Mouse (Mus musculus) embryo, embryonic 11 days (tissue): ENCODE measurements at regions not wholly inside any gene's neighbourhood (a gene's known extent, or its start where the extent isn't known, plus 50 kb on each side); places are given as distances from the start of the nearest gene placed in this dataset.

Experiments used
- DNase-seq: peaks from one replicate; pipeline ENCODE4 v3.0.0-alpha.2; 2015

DNA sequence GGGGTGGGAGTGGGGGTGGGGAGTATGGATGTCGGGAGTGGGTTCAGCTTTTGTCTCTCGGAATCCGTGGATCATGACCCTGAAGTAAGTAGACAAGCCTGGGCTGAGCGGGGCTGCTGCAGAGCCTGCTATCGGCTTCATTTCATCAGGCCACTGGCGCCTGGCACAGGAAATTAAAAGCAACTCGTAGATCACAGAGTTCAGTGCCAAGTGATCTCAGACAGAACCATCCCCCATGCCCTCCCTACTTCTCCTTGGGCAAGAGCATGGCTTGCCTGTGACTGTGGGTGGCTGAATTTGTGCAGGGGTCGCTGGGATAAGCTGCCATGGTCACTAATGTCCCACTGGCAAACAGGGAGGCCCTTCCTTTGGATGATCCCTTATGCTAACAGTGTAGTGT, 161.3 kb upstream of the Il12b start:
- DNase-seq, result no peak

DNA sequence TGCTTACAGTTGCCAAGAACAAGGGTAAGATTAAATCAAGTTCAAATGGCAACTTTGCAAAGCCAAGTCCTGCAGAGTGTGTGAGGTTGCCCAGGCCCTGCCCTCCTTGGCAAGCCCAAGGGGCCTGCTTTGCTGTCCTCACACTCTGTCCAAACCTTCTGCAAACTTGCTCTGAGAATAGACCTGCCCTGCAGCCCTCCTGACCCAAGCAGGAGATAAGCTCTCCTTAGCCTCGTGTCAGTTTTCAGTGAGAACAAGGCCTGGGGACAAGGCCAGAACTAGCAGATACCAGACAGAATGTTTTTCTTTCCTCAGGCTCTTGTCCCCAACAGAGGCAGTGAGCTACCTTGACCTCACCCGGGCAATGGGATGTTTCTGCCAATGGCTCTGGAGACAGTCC, 156.7 kb upstream of the Il12b start:
- DNase-seq, result no peak

DNA sequence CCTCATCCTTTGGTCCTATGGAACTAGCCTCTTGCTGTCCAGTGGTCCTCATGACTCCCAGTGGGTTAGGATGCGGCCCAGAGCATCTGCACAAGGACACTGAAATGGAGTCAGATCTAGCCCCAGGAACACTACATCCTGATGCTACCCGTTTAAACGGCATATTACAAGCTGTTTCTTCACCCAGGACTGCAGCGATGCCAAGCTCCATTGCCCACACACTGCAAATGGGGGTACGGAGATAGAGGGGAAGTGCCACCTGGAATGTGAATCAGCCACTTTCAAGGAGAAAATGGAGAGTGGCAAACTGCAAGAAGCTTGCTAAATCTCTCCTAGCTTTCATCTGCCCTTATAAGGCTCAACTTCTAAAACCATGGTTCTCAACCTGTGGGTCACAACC, 148.0 kb upstream of the Il12b start:
- no peak for DNase-seq

DNA sequence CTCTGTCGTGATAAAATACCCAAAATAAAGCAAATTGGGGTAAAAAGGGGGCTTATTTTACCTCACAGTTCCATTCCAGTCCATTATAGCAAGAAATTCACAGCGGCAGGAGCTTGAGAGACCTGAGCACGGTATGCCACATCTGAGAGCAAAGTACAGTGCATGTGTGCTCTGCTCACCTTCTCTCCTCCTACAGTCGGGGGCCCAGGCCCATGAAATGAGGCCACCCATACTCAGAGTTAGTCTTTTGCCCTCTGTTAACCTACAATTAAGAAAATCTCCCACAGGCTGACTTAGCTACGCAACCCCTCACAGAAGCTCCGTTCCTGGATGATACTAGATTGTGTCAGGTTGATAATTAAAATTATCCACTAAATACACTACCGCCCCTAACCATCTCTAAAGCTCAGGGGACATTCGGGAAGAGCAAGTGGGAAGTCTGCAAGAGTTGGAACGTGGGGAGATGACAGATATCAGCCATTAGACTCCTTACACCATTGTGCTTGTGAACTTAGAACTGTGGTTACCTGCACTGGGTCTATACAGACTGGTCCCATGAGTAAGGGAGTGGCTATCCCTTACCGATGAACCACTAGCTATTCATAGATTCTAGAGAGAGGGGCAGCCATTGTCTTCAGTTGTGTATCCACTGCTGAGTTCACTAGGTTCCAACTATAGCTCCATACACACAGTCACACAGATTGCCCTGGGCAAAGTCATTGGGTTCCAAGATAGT, 139.3 kb upstream of the Il12b start:
- no peak for DNase-seq

DNA sequence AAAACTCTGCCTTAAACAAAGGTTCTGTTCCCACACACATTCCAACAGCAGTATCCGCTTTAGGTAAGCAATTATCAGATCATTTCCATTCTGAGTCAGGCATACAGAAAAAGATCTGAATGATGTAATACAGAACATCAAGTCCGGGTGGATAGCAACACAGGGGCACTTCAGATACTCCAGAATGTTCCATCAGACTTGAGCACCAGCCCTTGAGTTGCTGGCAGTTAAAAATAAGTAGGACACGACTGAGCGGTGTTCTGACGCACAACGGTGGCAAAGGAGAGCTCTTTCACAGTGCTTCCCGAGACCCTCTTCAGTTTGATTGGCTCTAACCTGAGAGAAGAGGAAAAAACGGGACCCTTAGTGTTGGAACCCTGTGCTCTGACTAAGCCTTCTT, 138.2 kb upstream of the Il12b start:
- DNase-seq, result no peak

DNA sequence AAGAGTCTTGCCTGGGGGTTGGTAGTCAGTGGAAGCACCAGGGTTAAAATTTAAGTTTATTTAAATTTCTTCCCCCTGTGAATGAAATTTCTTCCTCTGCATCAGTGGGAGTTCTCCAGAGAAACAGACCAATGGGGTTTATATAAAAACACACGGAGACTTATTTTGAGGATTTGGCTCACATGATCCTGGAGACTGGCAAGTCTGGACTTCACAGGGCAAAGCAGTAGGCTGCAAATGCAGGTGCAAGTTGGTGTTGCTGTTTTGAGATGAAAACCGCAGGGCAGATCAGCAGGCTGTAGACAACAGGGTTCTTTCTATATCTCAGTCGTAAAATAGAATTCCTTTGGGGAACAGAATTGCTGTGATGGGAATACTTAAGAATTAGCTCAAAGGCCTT, 137.3 kb upstream of the Il12b start:
- DNase-seq, result no peak

DNA sequence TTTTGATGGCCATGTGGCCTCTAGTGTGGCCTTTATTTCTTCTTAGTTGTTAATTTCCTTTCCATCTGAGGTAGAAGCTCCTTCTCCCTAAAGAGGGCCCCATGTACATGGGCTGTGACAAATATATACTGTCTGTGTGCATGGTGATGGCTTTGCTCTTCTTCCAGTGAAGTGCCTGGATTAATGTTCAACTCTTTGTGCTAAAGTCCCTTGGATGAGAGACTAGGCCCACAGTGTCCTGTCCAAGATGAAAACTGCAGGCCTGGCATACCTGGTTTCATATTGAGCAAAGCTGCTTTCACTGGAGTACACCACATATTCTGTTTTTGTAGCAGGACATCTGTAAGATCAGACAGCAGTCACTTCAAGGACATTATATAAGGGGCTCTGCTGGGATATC, 127.6 kb upstream of the Il12b start:
- no peak for DNase-seq

DNA sequence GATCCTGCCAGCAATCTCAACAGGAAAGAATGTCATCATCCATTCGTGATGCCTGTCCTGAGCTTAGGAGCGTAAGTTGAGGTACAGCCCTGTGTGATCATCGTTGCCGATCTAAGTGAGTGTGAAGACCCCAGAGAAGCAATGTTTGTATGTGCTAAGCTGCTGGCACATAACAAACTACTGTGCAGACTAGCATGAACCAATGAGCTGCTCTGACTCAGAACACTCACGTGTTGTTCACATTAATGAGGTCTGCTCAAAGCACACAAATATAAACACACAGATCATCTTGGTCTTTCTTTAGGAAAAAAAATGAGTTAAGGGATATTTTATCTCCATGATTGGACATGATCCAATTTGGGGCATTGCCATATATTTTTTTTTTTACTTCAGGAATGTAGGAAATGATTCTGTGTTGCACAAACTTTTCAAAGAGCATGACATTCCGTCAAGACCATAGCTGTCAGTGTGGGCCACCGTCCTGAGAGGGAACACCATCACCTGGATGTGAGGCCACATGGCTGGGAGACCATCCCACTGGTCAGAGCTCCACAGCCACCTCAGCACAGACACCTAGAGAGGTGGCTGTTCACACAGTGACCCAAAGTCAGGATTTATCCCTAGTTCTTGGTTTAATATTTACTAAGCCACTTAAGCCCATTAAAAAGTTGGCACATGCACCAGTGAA, 121.2 kb upstream of the Il12b start:
- DNase-seq, result no peak

DNA sequence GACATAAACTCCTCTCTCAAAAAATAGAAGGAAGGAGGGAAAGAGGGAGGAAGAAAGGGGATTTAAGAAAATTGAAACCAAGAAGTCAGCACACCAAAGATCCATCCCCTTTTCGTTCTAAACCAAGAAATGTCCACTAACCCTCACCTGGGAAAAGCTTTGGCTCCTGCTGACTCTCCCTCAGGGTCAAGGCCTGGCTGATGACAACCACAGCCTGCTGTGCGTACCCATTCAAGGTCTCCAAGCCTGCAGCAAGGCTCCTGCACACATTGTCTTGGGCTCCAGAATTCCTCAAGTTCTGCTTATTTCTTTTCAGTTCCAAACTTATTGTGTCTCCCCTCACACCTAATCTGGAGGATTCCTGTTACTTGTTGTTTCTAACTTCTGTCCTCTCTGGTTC, 113.9 kb upstream of the Il12b start:
- DNase-seq, result no peak

DNA sequence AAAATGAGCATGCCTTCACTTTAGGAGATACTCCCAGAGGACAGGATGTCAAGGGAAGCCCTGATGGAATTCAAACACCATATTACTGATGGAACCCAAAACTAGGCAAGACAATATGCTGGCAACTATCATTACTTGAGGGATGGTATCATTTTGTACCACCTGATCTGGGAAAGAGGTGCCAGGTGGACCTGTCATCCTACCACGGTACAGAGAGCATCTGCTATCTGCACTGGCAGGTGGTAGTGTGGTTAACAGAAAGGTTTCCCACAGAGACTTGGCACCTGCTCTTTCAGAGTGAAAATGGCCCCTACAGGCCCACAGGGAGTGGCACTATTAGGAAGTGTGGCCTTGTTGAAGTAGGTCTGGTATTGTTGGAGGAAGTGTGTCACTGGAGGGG, 111.0 kb upstream of the Il12b start:
- DNase-seq, result no peak

DNA sequence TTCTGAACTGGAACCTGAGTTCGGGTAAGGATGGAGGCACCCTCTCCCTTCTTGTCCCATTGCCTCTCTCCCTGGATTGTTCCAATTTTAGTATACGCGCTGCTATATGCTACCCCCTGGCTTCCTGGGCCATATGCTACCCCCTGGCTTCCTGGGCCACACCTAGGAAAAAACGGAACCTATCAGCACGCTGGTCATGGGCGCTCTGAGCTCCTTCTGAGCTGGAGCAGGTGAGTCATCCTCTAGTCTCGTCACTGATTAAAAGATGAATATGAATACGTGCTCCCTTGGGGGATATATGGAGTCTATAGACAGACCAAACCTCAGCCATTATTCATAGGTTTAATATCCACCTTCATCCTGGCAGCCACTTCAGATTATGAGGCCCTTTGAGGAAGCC, 96.1 kb upstream of the Il12b start:
- DNase-seq, result no peak

DNA sequence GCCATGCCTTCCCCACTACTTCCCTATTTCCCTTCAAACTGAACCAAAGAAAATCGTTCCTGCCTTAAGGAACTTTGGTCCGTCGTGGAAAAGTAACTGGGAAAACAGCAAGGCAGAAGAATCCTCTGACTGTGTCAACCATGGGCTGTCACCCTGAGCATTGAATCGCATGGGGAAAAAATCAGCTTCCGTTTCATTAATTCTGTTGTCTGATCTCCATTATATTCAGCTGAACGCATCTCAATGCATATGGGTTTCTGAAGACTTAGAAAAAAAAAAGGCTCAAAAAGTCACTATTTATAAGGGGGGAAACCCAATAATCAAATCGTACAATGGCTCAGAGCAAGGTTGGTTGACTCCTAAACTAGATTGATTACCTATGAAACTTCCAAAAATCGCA, 83.8 kb upstream of the Il12b start:
- DNase-seq, result no peak

DNA sequence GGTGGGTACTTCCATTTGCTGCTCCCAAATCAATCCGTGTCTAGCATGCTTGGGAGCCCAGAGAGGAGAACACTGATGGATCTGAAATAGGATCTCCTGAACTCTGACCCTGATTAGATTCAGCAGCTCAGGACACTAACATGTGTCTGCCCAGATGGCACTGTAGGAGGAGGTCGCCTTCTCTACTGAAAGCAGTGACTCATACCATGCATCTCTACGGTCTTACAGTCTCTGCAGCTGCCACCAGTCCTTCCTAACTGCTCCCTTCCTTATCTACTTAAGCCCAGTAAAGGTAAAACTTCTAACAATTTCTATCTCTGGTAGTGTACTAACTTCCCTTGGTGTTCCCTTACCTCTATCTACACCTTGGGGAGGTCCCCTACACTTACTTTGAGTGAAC, 80.7 kb upstream of the Il12b start:
- DNase-seq, result no peak

DNA sequence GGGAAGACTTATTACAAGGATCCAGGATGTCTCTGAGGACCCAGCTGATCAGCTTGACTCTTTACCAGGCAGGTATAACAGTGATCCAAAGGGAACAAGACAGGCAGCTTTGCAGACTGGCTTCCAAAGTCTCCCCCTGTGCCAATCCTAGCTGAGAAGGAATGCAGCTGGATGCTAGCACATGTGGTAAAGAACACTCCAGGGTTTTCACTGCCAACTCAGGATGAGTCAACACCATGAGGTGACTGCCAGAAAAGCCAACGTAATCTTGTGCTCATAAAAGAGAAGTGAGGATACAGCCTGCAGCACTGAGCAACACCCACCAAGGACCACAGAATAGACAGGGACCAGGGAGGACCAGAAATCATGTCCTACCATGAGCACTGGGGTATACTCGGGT, 76.5 kb upstream of the Il12b start:
- no peak for DNase-seq

DNA sequence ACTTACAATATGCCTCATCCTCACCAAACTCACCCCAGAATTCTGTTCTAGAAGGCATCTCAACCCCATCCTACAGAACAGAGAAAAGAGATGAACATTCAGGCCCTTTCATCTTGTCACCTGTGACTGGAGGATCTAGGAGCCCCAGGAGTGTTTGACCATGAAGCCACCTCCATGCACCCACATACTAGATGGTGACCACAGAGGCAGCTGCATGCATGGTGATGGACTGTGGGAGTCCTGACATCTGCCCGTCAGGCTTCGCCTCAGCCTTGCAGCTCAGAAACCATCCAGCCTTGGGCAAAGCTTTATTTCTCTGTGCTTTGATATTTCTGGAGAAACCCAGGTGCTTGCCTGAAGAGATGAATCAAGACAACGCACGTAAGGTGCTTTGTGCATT, 74.8 kb upstream of the Il12b start:
- no peak for DNase-seq

DNA sequence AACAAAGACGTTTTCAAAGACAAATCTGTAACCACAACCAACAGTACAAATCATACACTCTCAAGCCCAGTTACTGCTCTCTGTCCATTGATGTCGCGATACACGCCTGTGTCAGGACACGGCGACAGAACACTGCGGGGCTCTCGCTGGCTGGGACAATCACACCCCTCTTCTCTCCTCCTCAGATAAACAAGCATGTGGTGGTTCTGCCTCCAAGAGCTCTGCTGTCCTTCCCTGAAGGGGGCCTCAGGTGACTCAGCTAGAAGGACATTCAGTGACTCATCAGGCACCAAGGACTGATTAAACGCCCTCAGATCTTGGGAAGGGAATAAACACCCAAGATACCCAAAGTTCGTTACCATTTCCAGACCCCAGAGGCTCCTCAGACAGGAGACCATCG, 74.3 kb upstream of the Il12b start:
- DNase-seq, result no peak

DNA sequence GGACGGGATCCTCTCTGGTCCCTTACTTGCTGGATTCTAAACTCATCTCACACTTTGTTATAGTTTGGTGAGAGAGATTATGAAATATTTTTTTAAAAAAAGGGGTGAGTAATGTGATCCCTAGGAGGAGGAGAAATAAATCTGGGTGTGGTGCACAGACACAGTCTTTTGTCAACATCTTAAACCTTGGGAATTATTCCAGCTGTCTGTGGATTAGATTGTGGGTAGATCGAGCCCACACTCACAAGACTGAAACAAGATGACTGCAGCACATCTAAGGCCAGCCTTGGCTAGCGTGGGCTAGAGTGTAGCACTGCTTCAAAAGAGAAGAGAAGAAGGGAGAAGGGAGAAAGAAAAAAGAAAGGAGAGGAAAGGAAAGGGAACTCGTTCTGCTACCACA, 70.4 kb upstream of the Il12b start:
- DNase-seq, result no peak

DNA sequence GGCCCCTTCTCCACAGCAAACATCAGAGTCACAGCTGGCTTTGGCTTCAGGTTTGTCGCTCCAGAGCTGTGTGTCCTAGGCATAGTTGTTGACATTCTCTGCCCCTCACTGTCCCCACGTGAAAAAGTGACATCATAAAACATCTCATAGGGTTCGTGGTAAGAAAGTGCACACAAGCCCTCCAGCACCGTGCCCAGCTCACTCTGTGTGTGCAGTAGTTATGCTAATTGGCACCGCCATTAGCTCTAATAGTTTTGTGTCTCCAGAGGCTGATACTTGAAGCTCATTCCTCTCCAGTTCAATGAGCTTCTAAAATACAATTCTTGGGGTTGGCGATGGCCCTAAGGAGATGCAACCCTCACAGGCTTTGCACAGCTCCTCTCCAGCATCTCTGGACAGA, 69.4 kb upstream of the Il12b start:
- no peak for DNase-seq

DNA sequence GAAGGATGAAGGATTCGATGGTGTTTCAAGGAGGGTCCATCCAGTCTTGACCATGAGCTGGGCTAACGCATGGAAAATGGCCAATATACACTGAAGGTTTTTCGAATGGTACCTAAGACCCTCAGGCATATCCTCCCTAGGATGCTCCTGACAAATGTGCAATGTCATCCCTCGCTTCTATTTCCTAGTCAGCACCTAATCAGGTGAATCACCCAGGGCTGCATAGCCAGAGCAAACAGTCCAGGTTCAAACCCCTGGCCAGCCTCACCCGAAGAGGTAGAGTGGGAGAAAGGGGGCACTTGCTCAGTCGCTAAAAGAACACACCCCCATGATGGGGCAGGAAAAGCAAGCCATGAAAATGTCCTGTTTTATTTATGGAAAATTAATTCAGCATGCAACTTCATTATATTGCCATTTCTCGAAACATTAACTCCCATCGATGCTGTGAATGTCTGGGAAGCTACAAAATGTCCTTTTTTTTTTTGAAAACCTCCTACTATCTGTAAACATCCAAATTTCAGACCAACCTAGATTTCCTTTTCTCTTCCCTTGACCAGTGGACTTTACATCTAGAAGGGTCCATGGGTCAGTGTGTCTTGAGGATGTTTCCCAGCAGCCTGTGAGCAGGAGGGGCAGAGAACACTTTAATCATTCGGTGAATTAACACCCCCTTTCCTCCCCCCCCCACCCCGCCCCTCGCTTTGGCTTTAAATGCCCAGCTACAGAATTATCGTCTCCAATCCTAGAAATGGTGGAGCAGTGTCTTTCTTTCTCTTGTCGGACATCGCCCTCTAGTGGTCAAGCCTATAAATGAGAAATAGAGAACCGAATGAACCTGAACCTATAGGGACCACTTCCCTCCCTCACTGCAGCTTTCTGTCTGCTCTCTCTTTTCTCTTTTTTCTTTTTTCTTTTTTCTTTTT, 68.8 kb upstream of the Il12b start:
- DNase-seq, result peak; percentile 86

DNA sequence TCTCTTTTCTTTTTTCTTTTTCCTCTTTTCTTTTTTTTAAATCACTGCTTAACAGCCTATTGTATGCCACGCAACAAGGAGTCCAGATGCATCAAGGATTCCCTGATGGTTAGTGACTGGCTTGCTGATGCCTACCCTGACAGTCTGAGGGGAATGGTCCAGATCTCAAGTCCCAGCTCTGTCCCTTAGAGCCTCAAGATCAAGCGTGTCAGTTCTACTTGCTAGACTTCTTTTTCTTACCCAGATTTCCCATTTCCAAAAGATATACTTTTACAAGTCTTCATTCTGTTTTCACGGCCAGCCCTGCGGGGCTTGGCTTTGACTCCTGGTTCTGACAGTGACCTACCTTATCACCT, 68.1 kb upstream of the Il12b start:
- DNase-seq, result no peak

DNA sequence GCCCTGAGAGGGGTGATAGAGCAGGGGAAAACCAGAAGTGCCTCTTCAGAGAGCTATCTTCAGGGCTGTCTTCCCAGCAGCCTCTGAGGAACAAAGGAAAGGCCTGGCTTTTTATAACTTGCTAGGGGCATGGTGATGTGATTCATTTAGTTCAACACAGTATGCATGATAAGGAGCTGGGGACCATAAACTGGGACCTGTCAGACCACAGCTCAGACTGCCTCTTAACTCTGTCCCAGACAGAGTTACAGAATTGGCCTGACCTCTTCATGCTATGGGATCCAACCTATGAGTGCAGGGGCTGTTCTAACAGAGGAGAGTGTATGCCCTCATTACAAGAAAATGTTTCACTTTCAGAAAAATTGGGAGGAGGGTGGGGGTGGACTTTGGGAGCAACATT, 59.3 kb upstream of the Il12b start:
- no peak for DNase-seq

DNA sequence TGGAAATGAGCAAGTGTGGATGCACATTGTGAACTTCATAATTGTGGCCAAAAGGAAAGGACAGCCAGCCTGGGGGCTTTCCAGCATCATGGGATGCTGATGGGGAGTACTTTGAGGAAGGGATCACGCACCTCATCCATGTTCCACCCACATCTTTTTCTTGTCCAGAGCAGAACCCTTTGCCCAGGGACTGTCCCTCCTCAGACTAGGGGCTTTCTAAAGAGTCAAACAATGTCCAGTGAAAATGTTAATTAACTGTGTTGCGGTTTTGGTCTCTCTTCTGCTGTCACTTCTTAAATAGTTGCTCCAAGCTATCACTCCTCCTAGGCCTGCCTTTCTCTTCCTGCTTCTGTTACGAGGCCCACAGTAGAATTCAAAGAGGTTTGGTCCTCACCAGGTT, 51.6 kb upstream of the Il12b start:
- DNase-seq, result no peak

DNA sequence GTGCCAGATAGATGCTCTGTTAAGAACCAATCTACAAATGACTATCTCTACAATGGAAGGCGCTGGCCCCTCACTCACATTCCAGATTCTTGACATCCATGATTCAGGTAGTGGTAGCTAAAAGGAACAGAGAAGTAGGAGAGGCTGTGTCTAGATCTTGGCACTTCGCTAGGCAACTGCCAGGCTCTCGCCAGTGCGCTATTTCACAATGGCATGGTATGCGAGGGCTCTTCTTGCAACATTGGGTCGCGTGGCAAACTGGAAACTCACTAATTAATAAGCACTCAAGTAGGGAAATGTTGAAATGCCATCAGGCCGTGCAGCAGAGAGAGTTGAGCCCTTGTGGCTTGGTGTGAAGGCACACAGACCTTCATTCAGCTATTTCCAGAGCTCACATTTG, 50.3 kb upstream of the Il12b start:
- no peak for DNase-seq
